Mouse (Mus musculus): ENCODE measurements around the gene Rnd2.
"Not testable (repeated sequence)": the region's sequence is repeated elsewhere in the genome, so short reads cannot be mapped to it uniquely, and the experiment has no call there.

Gene Rnd2

DNA sequence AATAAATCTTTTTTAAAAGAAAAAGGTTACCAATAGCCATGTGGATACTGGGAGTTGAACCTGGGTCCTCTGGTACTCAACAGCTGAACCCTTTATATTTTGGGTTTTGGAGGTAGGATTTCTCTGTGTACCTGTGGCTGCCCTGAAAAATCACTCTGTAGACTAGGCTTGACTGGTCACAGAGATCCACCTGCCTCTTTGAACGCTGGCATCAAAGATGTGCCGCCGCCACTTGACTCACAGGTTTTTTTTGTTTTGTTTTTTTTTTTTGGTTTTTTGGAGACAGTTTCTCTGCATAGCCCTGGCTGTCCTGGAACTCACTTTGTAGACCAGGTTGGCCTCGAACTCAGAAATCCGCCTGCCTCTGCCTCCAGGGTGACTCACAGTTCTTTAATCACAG is 17.0 kb upstream of the Rnd2 start:
- no peak for DNase-seq (ENCODE audit: low spot score)

DNA sequence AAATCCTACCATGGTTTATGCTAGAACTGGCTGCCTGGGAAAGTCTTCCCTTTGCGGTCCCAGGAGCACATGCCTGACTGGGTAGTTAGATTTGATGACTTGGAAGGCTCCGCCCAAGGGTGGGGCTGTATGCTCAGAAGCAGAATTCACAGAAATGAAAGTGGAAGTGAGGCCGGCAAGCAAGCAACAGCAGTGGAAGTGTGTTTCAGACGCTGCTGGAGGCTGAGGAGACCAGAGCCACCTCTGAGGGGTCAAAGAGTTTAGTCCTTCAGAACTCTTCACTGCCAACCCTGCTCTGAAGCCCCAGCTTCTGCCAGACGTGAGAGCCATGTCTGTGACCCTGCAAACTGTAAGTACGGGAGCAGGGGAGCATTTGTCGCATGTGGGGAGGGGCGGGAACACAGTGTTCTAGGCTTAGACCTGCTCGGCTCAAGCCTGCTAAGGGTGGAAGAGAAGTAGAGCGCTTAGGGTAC is 16.5 kb upstream of the Rnd2 start, which contains the start of gene Ifi35:
Gene Ifi35 (plus strand): TSS at position 134 of the 473 bp plus-strand sequence.
- DNase-seq (ENCODE audit: low spot score), result peak; percentile 72

DNA sequence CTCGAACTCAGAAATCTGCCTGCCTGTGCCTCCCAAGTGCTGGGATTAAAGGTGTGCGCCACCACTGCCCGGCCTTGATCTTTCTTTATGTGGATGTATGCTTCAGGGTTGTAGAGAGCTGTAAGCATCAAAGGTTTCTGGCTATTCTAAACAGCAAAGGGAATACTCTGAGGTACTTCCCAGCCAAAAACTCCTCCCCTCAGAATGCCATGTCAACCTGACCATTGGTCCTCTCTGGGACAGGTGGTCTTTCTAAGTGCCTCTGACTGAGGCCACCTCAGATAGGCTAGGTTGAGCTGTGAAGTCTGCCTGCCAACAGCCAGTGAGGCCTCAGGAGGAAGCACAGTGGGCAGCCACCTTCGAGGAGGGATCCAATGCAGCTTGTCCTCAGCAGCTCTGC is 15.9 kb upstream of the Rnd2 start:
- DNase-seq (ENCODE audit: low spot score), result no peak

DNA sequence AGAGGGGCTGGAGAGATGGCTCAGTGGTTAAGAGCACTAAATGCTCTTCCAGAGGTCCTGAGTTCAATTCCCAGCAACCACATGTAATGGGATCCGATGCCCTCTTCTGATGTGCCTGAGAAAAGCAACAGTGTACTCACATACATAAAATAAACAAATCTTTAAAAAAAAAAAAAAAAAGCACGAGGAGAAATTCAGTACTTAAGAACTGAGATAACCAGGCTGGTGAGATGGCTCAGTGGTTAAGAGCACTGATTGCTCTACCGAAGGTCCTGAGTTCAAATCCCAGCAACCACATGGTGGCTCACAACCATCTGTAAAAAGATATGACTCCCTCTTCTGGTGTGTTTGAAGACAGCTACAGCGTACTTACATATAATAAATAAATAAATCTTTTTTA is 15.2 kb upstream of the Rnd2 start:
- DNase-seq (ENCODE audit: low spot score), result not testable (repeated sequence)

DNA sequence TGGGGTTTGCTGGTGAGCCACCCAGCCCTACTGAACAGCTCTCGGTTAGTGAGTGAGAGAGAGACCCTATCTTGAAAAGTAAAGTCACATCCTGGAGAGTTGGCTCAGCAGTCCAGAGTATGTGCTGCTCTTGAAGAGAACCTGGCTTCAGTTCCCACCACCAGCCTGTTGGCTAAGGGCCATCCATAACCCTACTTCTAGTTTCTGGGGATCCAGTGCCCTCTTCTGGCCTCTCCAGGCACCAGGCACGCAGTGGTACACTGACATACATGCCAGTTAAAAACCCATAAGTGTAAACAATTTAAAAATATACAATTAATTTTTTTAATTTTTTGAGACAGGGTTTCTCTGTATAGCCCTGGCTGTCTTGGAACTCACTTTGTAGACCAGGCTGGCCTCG is 14.4 kb upstream of the Rnd2 start:
- DNase-seq (ENCODE audit: low spot score), result no peak

DNA sequence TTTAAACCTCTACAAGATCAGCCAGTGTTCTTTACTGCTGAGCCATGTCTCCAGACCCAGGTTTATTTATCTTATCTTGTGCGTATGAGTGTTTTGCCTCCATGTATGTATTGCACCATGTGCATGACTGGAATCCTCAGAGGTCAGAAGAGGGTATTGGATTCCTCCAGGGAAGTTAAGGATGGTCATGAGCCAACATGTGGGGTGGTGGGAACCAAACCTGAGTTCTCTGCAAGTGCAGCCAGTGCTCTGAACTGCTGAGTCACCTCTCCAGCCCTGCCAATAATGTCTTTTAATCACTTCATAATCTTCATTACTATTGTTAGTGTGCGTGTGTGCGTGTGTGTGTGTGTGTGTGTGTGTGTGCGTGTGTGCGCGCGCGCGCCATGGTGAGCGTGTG is 13.3 kb upstream of the Rnd2 start:
- no peak for DNase-seq (ENCODE audit: low spot score)

DNA sequence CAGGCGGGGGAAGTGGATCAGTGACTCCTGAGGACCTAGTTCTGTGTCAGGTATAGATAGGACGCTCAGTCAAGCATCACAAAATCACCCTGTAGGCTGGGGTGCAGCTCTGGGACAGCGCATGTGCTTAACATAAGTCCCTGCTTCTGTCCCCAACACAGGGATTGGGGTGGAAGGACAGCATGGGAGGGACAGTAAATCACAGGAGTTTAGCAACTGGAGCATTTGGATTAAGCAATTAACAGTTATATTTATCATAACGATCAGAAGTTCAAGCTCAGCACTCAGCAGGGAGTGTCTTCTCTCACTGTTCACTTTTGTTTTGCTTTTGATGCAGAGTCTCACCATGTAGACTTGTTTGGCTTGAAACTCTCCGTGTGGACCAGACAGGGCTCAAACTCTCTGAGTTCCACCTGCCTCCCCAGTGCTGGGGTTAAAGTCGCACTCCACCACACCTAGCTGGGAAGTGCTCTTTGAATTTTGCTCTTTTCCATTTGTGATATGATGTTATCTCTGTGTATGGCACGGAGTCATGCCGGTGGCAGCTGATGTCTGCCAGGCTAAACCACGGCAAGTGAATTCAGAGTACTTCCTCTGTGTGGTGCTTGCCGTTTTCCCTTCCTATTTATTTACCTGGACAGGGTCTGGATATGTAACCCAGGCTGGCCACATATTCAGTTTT is 12.6 kb upstream of the Rnd2 start:
- DNase-seq (ENCODE audit: low spot score), result no peak

DNA sequence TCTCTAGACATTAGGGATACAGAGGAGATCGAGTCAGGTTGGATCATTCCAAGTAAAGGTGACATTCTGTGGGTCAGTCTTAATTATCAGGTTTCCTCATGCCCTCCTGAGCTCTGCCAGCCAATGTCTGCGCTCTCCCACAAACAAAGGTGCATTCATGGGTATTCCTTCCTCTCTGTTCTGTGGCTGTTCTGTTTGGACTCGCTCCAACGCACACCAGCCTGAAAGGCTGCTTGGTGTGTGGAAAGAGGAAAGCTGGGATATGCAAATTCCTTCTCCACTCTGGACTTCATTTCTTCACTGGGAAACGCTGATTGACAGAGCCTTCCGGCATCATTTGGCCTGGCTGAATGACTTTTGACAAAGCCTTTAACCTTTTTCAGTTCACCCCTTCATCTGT is 10.1 kb upstream of the Rnd2 start:
- DNase-seq (ENCODE audit: low spot score), result no peak

DNA sequence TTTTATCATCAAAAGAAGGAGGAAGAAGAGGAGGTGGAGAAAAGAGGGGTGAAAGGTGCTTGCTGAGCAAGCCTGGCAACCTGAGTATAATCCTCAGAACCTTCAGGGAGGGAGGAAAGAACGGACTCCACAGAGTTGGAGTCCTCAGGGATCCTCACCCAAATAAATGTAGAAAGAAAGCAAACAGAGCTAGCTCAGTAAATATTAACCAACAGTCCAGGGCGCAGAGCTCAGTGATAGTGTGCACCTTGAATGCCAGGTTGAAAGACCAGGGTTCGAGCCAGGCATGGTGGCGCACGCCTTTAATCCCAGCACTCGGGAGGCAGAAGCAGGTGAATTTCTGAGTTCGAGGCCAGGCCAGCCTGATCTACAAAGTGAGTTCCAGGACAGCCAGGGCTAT is 9.2 kb upstream of the Rnd2 start:
- DNase-seq (ENCODE audit: low spot score), result no peak

DNA sequence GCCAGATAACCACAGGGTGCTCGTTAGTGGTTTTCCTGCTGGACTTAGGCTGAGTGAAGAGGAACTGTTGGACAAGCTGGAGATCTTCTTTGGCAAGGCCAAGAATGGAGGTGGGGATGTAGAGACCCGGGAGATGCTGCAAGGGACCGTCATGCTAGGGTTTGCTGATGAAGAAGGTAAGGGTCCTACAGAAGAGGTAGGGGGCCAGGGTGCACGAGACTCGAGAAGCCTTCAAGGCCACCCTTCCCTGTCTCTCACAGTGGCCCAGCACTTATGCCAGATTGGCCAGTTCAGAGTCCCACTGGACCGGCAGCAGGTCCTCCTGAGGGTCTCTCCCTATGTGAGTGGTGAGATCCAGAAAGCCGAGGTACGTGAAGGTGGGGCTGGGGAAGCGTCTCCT is 7.2 kb upstream of the Rnd2 start:
- no peak for DNase-seq (ENCODE audit: low spot score)

DNA sequence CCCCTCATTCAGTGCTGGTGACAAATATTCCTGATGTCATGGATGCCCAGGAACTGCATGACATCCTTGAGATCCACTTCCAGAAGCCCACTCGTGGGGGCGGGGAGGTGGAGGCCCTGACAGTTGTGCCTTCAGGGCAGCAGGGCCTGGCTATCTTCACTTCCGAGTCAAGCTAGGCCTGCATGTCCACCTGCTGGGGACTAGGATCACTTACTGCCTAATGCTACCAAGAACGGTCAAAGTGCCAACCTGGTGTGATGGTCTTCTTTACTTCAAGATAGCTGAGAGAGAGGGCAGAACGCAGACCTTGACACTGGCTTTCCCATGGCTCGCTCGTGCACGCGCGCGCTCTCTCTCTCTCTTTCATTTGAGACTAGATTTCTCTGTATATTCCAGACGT is 6.6 kb upstream of the Rnd2 start:
- DNase-seq (ENCODE audit: low spot score), result no peak

DNA sequence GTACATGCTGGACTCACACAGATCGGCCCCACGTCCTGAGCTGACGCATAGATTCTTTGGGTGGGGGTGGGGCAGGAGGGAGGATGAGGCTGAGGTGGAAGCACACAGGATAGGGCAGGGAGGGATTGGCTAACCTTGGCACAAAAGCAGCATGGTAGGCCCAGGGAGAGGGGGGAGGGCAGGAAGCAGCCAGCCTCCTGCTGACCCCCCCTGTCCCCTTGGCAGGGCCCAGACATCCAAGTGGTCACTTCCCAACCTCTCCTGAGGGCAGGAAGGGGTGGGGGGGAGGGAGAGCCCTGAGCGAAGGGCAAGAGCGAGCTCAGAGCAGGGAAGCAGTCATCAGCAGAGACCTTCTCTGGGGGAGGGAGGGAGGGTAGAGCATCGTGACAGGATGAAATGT is 5.1 kb upstream of the Rnd2 start:
- no peak for DNase-seq (ENCODE audit: low spot score)

DNA sequence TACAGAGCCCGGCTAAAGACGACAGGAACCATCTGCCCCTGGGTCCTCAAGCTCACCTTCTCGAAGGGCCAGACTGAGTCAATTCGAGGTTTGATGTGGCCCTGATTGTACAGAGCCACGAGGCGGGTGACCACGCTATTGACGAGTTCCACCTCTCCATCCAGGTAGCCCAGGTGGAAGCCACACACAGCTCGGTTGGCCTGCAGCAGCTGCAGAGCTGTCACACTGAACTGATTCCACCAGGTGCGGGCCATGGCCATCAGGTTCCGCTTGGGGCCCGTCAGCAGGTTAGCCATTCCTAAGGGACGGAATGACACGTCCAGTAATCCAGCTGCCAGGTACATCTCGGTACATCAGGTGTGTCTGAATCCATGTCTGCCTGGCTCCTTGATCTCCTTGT is 4.5 kb upstream of the Rnd2 start:
- no peak for DNase-seq (ENCODE audit: low spot score)

DNA sequence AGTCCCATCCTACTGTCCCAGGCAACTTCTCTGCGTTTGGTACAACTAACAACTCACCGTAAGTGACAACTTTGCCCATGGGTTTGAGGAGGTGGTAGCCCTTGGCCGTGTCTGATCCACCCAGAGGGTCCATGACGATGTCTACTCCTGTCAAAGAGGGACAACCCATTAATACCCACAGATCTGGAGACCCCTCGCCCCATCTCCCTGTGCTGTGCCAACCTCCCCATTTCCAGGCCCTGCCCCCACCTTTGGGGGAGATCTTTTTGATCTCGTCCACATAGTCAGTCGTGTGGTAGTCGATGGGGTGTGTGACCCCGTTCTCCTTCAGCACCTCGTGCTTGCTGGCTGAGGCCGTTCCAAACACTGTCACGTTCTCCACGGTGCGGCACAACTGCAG is 2.7 kb upstream of the Rnd2 start:
- DNase-seq (ENCODE audit: low spot score), result no peak

DNA sequence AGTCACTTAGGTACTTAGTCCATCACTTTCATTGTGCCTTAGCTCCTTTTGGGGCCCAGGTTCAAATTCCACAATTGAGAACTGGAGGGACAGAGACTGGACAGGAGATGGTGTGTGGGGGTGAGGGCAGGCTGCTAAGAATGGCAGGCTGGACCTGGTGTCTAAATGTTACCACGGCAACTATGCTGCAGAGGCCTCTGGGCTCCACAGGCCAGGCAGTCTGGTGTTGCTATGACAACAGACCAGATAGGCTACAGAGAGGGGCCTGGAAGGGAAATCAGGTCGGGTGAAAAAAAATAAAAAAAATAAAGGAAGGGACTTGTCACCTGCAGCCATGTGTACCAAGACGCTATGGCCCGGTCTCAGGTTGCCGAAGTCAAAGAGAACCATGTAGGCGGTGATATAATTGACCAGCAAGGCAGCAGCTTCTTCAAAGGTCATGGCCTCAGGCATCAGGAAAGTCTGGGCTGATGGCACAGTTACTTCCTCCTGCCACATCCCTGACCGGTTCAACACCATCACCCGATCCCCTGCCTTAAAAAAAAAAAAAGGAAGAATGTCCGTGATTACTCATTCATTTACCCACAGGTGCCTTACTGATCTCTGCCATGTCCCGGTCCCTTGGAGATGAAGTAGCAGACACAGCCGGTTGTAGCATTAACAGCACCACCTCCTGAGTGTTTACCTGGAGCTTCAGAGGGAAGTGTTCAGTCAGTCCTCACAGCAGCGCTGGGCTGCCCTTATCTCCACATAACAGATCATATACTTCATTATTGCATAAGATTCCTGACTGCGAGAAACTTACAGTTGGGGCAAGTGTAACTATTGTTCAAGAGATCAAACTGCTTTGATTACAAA is 2.0 kb upstream of the Rnd2 start:
- no peak for DNase-seq (ENCODE audit: low spot score)

DNA sequence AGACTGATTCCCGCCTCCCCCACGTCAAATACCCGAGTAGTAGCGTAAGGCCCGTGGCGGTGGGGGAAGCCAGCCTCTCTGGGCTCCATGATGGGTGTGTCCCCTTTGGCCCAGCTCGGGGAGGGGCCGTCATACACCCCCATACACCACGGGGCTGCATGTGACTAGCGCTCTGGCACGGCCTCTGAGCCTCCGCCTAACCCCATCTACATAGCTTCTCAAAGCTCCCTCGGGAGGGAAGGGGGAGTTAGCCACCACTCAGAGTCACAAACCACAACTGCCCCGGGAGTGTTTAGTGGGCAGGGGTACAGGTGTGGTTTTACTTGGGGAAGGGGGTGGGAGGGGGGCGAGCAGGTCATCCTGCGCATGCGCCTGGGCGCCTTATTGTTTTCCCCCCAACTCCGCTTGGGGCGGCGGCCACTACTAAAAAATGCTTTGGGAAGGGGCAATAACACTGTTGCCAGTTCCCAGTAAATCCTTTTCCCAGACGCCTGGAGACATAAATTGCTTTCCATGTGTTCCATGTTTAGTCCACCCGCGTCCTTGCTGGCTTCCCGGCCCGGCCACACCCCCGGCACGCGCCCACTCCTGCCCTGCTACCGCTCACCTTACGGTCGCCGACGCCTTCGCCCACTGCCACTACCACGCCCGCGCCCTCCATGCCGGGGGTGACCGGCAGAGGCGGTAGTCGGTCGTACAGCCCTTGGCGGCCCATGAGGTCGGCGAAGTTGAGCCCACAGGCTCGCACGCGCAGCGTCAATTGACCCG is 486 bp downstream of the Rnd2 start:
- peak; percentile 33 for DNase-seq (ENCODE audit: low spot score)

DNA sequence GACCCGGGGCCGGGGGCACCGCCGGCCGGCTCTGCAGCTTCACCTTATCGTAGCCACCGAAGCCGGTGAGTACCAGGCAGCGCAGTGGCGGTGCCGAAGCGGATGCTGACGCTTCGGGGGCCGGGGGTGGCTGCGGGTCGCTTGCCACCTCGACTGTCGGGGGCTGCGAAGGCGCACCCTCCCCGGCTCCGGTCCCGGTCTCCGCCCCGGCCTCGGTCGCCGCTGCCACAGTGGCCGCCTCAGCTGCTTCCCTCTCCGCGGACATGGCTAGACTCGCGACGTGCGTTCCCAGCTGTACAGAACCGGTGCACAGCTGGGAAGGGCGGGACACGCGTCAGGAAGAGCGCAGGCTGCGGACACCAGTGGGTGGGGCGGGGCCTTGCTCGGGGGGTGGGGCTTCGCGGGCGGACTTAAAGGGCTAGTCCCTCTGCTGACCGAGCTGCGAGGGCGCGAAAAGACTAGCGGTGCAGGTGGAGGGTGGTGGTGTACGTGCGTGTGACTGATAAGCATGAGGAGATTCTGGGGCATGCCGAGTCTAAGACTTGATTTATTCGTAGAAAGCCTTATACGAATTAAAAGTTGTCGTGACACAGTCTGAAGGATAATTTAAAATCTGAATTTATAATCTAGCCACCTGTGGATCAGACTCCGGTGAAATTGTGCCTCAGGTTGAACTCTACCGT is 1.2 kb downstream of the Rnd2 start, which contains the start of gene Vat1:
Gene Vat1 (minus strand): TSS at position 362 of the 683 bp plus-strand sequence.
- peak; percentile 39 for DNase-seq (ENCODE audit: low spot score)

DNA sequence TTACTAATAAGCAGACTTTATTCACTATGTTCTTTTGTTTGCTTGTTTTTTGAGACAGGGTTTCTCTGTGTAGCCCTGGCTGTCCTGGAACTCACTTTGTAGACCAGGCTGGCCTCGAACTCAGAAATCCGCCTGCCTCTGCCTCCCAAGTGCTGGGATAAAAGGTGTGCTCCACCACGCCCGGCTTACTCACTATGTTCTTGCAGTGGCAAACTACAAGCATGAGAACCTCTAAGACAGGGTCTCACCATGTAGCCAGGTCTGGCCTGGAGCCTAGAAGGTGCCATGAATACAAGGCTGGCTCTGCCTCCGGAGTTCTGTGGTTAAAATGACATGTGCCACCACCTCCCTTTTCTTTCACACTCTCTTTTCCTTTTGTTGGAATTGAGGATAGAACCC is 1.8 kb downstream of the Rnd2 start:
- DNase-seq (ENCODE audit: low spot score), result not testable (repeated sequence)

DNA sequence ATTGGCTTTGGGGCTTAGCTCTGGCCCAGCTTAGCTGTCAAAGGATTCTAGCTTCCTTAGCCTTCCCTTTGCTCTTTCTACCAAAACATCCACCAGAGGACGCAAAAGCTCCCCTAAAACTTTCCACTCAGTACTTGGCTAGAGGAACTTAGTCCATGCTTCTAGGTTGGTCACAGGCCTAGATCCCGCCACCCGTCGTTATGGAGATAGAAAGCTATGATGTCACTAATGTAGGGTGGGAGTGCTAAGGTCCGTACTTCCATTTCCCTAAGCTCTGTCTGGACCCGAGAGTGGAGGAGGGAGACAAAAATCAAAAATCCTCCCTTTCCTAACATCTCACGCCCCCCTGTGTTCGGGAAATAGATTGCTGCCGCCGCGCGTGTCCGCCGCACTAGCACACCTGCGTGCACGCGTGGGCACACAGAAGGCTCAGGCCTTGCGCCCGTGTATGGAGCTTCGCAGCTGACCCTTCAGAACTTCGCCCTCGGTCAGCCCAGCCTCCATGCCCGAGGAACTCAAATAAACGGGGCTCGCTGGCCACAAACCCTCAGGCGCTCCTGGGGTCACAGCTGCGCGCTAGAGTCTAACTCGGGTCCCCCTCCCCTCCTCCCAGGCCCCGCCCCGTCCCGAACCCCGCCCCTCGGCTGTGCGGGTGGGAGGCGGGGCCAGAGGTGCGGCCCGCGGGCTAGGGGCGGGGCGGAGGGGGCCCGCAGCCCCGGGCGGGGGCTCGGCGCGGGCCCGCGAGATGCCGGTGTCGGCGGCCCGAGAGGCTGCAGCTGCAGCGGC is 2.9 kb downstream of the Rnd2 start:
- peak; percentile 17 for DNase-seq (ENCODE audit: low spot score)

DNA sequence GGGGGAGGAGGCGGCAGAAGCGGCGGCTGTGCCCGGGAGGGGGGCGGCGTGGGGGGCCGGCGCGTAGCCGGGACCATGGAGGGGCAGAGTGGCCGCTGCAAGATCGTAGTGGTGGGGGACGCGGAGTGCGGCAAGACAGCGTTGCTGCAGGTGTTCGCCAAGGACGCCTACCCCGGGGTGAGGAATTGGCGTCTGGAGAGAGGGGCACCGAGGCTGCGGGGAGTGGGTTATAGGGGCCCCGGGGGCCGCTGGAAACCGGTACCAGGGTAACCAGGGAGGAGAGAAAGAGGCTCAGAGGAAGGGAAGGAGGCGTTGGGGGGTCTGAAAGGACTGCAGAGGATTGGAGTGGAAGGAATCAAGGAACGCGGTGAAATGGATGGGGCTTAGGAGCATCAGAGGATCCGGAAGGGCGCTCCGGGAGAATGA is 3.5 kb downstream of the Rnd2 start:
- DNase-seq (ENCODE audit: low spot score), result no peak

DNA sequence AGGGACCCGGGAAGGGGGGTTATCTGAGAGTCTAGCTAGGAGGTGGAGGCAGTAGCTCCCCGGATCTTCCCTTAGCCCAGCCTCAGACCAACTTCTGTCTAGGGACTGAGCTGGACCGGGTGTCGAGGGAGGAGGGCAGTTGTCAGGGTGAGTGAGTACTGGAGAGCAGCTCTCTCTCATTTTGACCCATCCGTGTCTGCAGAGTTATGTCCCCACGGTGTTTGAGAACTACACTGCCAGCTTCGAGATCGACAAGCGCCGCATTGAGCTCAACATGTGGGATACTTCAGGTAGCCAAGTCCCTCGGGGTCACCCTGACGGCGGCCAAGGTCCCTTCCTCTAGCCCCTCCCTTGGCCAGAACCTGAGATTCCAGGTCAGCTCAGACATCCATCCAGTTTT is 3.9 kb downstream of the Rnd2 start:
- no peak for DNase-seq (ENCODE audit: low spot score)

Measured in spleen, adult 12 weeks (tissue).